Mouse (Mus musculus) testis, postnatal 14 days (tissue): ENCODE measurements around the gene Mcmbp.
A peak's percentile ranks its signal among the peaks of the same experiment; 100 is the strongest.

ENCODE experiments used
- DNase-seq: peaks from one replicate; pipeline ENCODE4 v3.0.0; 2021; ENCODE audit warnings: low spot score

The Mcmbp gene

DNA sequence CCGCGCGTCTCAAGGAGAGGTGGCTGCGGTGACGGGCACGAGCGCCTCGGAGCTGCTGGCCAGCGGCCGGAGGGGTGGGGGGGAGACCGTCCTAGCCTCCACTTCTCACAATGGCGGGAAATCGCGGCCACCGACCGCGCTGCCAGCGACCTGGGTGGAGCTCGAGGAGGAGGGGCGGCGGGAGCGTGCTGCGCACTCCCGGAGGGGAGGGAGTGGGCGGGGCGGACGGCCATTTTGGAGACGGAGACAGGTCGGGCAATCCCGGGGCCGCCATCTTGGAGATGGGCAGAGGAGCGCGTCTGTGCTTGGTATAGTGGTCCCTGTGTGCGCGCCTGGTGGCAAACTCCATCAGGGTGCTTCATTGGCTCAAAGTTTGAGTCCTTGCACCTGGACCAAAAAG is at the start of gene Mcmbp:
Gene Mcmbp (minus strand): TSS at position 162 of the 400 bp plus-strand sequence.
- DNase-seq: peak; percentile 97

DNA sequence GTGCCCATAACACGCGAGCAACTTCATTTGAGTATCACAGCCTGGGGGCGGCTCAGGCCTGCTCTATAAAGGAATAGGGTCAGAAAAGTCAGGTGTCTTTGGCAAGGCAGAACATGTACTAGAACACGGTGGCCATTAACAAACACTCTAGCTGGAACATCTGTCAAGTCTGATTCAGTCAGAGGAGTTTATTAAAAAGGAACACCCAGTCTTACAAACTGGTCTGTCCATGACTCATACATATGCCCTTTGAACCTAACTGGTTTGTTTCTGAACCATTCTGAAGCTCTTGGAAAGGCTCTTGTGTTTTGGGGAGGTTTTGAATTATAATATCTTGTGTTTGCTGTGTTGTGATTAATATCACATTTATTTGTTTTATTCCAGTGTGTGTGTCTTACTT is 49.8 kb upstream of the Mcmbp start:
- peak; percentile 15 for DNase-seq

DNA sequence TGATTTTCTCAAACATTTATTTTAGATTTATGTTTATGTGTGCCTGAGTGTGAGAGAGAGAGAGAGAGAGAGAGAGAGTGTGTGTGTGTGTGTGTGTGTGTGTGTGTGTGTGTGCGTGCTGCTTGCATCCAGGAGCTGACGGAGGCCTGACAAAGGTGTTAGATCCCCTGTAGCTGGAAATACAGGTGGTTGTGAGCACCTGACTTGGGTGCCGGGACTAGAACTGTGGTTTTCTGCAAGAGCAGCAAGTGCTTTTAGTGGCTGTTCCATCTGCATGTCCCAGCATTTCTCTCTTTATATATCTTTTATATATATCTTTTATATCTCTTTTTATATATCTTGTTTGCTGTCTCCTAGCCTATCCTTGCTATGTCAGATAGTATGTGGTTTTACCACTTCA is 41.6 kb upstream of the Mcmbp start:
- no peak for DNase-seq

DNA sequence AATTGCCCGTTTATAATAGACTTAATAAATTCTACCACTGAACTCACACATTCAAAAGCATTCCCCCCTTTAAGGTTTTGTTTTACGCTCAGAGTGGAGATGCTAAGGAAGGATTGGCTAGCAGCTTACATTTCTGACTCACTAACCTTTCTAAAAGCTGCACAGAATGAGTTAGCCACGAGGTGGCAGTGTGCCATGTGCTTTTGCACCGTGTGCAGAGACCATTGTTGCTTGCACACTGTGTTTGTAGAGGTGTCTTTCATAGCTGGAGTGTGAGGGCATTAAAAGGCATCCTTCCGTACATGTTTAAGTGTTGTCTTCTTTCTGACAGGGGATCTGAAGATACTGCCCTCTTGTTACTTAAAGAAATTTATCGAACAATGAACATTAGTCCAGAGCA is 39.0 kb upstream of the Mcmbp start:
- no peak for DNase-seq

DNA sequence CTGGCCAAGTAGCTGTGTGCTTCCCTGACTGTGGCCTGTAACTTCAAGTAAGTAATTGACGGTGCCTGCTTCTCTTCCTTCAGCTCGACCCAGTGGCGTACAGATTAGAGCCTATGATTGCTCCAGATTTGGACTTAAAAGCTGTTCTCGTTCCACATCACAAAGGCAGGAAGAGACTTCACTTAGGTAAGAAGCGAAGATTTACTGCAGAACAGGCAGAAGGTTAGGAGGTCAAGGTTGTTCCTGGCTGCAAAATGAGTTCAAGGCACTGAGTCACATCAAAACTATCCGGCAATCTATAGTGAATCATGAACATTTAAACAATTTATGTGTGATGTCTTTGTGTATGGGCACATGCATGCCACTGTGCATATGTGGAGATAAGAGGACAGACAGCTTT is 36.9 kb upstream of the Mcmbp start:
- no peak for DNase-seq

- DNase-seq: no peak
Measured at GRCm38 (mm10) chr7:128766696-128767095, 26.4 kb upstream of the Mcmbp start.

- DNase-seq: no peak
Measured at GRCm38 (mm10) chr7:128758948-128759347, 18.7 kb upstream of the Mcmbp start.

DNA sequence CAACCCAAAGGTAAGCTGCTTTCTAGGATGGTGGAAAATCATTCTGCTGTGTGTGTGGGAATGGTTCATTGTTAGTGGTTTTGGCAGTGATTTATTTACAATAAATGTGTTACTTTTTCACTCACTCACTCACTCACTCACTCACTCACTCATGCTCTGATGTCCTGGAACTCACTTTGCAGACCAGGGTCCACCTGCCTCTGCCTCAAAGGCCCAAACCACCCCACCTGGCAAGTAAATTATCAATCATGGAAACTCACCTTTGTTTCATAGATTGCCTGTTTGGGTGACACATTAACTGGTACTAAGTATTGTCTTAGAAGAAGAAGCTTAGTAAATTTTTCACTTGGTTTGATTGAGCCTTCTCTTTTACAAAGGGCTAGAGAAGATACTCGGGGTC is 15.1 kb upstream of the Mcmbp start:
- no peak for DNase-seq

DNA sequence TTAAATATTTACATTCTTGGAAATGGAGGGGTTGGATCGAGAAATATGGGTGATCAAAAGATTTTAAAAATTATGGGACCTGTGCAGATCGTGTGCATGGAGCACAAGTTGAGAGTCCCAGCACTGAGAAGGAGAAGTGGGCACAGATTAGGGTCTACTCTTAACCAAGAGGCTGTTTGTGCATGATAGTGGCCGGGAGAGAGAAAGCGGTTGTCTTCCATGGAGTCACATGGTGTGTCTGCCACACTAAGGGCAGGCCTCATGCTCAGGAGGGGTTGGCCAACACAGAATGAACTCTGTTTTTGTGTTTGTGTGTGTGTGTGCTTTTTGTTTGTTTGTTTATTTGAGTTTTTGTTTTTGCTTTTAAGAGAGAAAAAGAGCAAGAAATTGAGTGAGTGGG is 11.7 kb upstream of the Mcmbp start:
- DNase-seq: no peak

DNA sequence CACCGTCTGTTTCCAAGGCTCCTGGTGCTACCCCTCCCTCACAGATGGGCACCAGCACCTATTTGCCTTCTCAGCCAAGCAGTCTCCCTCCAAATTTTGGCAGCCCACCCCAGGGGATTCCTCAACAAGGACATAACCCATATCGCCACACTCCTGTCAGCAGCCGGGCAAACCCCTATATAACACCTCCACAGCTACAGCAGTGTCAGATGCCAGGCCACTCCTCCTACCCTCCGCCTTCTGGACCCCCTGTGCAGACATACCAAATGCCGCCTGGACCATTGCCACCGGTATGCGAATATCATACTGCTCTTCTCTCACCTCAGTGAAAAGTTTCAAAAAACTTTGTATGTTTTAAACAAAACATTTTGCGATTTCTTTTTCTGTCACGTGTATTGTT is 10.0 kb upstream of the Mcmbp start:
- DNase-seq: no peak

- DNase-seq: peak; percentile 89
Measured at GRCm38 (mm10) chr7:128748758-128749157, 8.5 kb upstream of the Mcmbp start.

GRCm38 (mm10) chr7:128746151-128746550 is 5.9 kb upstream of the Mcmbp start:
- DNase-seq: no peak

GRCm38 (mm10) chr7:128744684-128745485 is 4.6 kb upstream of the Mcmbp start, which contains the start of gene Sec23ip:
Gene Sec23ip (plus strand): TSS chr7:128744943.
- DNase-seq: peak; percentile 97

- no peak for DNase-seq
Measured at GRCm38 (mm10) chr7:128743898-128744297, 3.6 kb upstream of the Mcmbp start.

- peak; percentile 69 for DNase-seq
Measured at GRCm38 (mm10) chr7:128739462-128740277, 625 bp downstream of the Mcmbp start.

- DNase-seq: no peak
Measured at GRCm38 (mm10) chr7:128739116-128739461, 1.2 kb downstream of the Mcmbp start.

DNA sequence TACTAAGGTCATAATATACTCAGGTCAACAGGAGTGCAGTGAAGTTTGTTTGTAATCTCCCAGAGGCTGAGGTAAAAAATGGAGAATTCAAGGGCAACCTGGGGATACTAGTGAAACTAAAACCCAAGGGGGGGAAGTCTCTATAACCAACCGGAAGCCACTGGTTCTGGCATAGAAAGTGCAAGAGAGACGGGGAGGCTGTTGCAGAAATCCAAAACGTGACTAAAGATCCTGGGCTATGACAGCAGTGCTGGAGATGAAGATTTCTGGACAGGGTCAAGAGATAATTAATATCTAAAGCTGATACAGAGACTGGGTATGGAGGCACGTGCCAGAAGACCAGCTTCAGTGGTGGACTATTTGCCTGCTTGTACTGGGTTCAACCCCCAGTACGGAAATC is 2.3 kb downstream of the Mcmbp start:
- DNase-seq: no peak

DNA sequence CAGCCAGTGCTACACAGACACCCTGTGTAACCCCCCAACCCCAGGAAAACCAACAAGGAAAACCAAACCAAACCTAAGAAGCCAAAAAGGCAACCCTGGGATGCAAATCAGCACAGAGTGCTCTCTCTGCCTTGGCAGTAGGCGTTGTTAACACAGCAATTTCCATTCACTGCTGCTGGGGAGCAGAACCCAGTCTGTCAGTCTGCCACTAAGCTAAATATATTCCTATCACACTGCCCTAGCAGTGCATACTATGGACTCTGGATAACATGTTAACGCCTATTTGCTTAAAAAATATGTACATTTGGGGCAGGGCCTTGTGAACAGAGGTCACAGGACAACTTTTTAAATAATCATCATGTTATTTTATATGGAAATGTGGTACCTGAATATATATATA is 8.7 kb downstream of the Mcmbp start:
- DNase-seq: no peak

GRCm38 (mm10) chr7:128728738-128729137 is 11.6 kb downstream of the Mcmbp start:
- no peak for DNase-seq

- no peak for DNase-seq
Measured at GRCm38 (mm10) chr7:128727701-128728100, 12.6 kb downstream of the Mcmbp start.

DNA sequence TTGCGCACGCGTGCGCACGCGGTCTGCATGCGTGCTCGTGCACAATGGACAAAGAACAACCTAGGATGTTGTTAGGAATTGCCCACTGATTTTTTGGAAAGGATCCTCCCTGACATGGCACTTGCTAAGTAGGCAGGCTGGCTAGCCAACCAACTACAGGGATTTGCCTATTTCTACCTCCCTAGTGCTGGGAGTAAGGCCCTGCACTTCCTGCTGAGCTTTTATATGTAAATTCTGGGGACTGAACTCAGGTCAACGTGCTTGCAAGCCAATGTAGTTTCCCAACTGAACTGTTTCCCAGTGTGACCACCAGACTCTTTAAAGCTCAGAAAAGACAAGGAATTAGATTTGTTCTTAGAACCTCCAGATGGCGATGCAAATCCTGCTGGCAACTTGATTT is 13.3 kb downstream of the Mcmbp start:
- DNase-seq: no peak

DNA sequence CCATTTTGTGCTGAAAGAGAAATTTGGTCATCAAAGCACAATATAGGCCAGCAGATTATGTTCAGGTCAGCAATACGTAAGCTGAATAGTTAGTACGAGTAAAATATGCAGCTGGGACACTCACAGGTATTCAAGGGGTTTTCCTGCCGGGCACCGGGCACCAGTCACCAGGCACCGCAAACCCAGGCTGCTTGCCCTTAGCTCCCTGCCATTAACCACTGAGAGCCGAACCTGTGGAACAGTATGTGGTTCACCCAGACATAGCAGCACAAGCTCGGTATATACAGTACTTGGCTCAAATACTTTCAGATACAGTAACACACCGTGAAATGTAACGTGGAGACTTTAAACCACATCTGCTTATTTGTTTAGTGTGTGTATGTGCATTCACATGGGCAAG is 15.1 kb downstream of the Mcmbp start:
- DNase-seq: no peak

GRCm38 (mm10) chr7:128724761-128725160 is 15.5 kb downstream of the Mcmbp start:
- peak; percentile 40 for DNase-seq
